Mouse (Mus musculus) gastrocnemius, postnatal 4 days (tissue): ENCODE measurements at regions not wholly inside any gene's neighbourhood (a gene's known extent, or its start where the extent isn't known, plus 50 kb on each side); places are given as distances from the start of the nearest gene placed in this dataset.
A peak's percentile ranks its signal among the peaks of the same experiment; 100 is the strongest.

Experiments
- DNase-seq, 2 experiments: peaks; one replicate each; pipeline ENCODE4 v3.0.0; 2021 to 2022; ENCODE audit warnings: low spot score in 2 of 2, mixed read lengths in 2 of 2

GRCm38 (mm10) chr13:52014566-52014965 is 168.1 kb downstream of the Gadd45g start:
- no peak for DNase-seq

GRCm38 (mm10) chr13:52015066-52015465 is 168.6 kb downstream of the Gadd45g start:
- DNase-seq: no peak

GRCm38 (mm10) chr13:52015496-52015895 is 169.0 kb downstream of the Gadd45g start:
- DNase-seq: no peak

- DNase-seq: no peak
Observed at GRCm38 (mm10) chr13:52017598-52018190, 171.2 kb downstream of the Gadd45g start.

GRCm38 (mm10) chr13:52019647-52020046 is 173.2 kb downstream of the Gadd45g start:
- no peak for DNase-seq

GRCm38 (mm10) chr13:52021150-52021549 is 174.7 kb downstream of the Gadd45g start:
- no peak for DNase-seq

- DNase-seq: no peak
Observed at GRCm38 (mm10) chr13:52021828-52022227, 175.3 kb downstream of the Gadd45g start.

GRCm38 (mm10) chr13:52022529-52022928 is 176.1 kb downstream of the Gadd45g start:
- no peak for DNase-seq

GRCm38 (mm10) chr13:52024349-52024748 is 177.9 kb downstream of the Gadd45g start:
- peak in 1 of 2 experiments; percentile 54 for DNase-seq

- peak in 1 of 2 experiments; percentile 56 for DNase-seq
Observed at GRCm38 (mm10) chr13:52024832-52025481, 178.5 kb downstream of the Gadd45g start.

GRCm38 (mm10) chr13:52025482-52025848 is 179.0 kb downstream of the Gadd45g start:
- peak; percentile 44 to 71 for DNase-seq

- DNase-seq: no peak
Observed at GRCm38 (mm10) chr13:52026291-52026690, 179.8 kb downstream of the Gadd45g start.

GRCm38 (mm10) chr13:52029868-52030422 is 183.5 kb downstream of the Gadd45g start:
- DNase-seq: no peak

GRCm38 (mm10) chr13:52031465-52031864 is 185.0 kb downstream of the Gadd45g start:
- no peak for DNase-seq

GRCm38 (mm10) chr13:52035731-52036130 is 189.3 kb downstream of the Gadd45g start:
- no peak for DNase-seq

- no peak for DNase-seq
Observed at GRCm38 (mm10) chr13:52036351-52036750, 189.9 kb downstream of the Gadd45g start.

GRCm38 (mm10) chr13:52037218-52037617 is 190.7 kb downstream of the Gadd45g start:
- no peak for DNase-seq

- DNase-seq: peak; percentile 37 to 55
Observed at GRCm38 (mm10) chr13:52041467-52042421, 195.3 kb downstream of the Gadd45g start.

- no peak for DNase-seq
Observed at GRCm38 (mm10) chr13:52042867-52043266, 196.4 kb downstream of the Gadd45g start.

- DNase-seq: no peak
Observed at GRCm38 (mm10) chr13:52043916-52044315, 197.4 kb downstream of the Gadd45g start.

- DNase-seq: no peak
Observed at GRCm38 (mm10) chr13:52045349-52045748, 198.9 kb downstream of the Gadd45g start.

- no peak for DNase-seq
Observed at GRCm38 (mm10) chr13:52046020-52046419, 199.5 kb downstream of the Gadd45g start.
